Mouse (Mus musculus) lung, postnatal 0 days (tissue): ENCODE measurements around the gene Tsx. TPM values are rescaled to one million over a fixed set of nuclear protein-coding genes. Genes with fewer than 3 reads are reported as not detected.
A peak's percentile ranks its signal among the peaks of the same experiment; 100 is the strongest.

Source experiments
- ATAC-seq: fragments of 200-750 bp; cut with Nextera tagmentation; 2 replicates; pipeline ENCODE4 v1.8.0; 2017; ENCODE audit warnings: moderate library complexity
- DNase-seq: peaks from one replicate; pipeline ENCODE4 v3.0.0-alpha.2; 2016; ENCODE audit warnings: low spot score
- H3K27ac ChIP-seq: fragments of 300-500 bp; sonication (generic); 2 replicates; pipeline ENCODE4 v1.5.1; 2014; ENCODE audit warnings: antibody characterized with exemption, mild to moderate bottlenecking, low read length, mixed read lengths
- H3K27me3 ChIP-seq: fragments of 300-500 bp; sonication (generic); replicated peaks from 2 replicates; pipeline ENCODE4 v1.6.1; 2014; ENCODE audit warnings: low read length, mixed read lengths; ENCODE audit not compliant: insufficient read depth
- H3K36me3 ChIP-seq: fragments of 300-500 bp; sonication (generic); 2 replicates; pipeline ENCODE4 v1.6.1; 2014; ENCODE audit warnings: low read length, mixed read lengths; ENCODE audit not compliant: insufficient read depth
- H3K4me1 ChIP-seq: fragments of 300-500 bp; sonication (generic); 2 replicates; pipeline ENCODE4 v1.6.1; 2014; ENCODE audit warnings: antibody characterized with exemption, low read depth, low read length, mixed read lengths; ENCODE audit not compliant: insufficient read depth
- H3K4me2 ChIP-seq: fragments of 300-500 bp; sonication (generic); replicated peaks from 2 replicates; pipeline ENCODE4 v1.6.1; 2014; ENCODE audit warnings: low read depth, mild to moderate bottlenecking, low read length, moderate library complexity, mixed read lengths
- H3K4me3 ChIP-seq: fragments of 300-500 bp; sonication (generic); 2 replicates; pipeline ENCODE4 v1.5.1; 2014; ENCODE audit warnings: low read depth, low read length
- H3K9ac ChIP-seq: fragments of 300-500 bp; sonication (generic); replicated peaks from 2 replicates; pipeline ENCODE4 v1.6.1; 2014; ENCODE audit warnings: low read depth, mild to moderate bottlenecking
- H3K9me3 ChIP-seq: fragments of 300-500 bp; sonication (generic); 2 replicates; pipeline ENCODE4 v1.6.1; 2016; ENCODE audit warnings: low read length, mixed read lengths
- CTCF ChIP-seq: IDR thresholded peaks from 2 replicates; pipeline ENCODE4 v1.5.1; 2016; ENCODE audit warnings: antibody characterized with exemption, mild to moderate bottlenecking
- EP300 ChIP-seq: IDR thresholded peaks from 2 replicates; pipeline ENCODE4 v1.6.1; 2016; ENCODE audit warnings: antibody characterized with exemption, mild to moderate bottlenecking, control low read depth
- WGBS: fragments of 180-500 bp; shearing (Covaris S2); extraction: QIAGEN DNeasy Blood & Tissue Kit; methylation state at CpG from one replicate; pipeline ENCODE4 v1.1.7; 2014; 5-methylcytosine and 5-hydroxymethylcytosine counted together
- polyA plus RNA-seq: library from polyadenylated mRNA; unstranded; fragments of >200 nt; fragmentation: Nextera tagmentation; extraction: Ambion mirVana; gene quantifications from 2 replicates; pipeline ENCODE4 v1.2.1, GENCODE M21; 2015

Tsx gene
- polyA plus RNA-seq, 1 experiment from 2014 or later: 0.39 TPM

- TF ChIP-seq CTCF (peak; percentile 53), EP300 (no peak)
- H3K4me1 ChIP-seq: no peaks in the 10 kb centered on the region
- DNase-seq (no peak), ATAC-seq (no peak)
- no peak overlapping the region for H3K4me3 ChIP-seq
- no peak overlapping the region for H3K27ac ChIP-seq
- H3K9me3 ChIP-seq: no peaks in the 10 kb centered on the region
- no peaks in the 10 kb centered on the region for H3K27me3 ChIP-seq
- no peaks in the 10 kb centered on the region for H3K36me3 ChIP-seq
- no peak overlapping the region for H3K9ac ChIP-seq
- 64% methylated on average over 5 of the region's 5 CpGs for WGBS
- H3K4me2 ChIP-seq: no peak overlapping the region
Measured at GRCm38 (mm10) chrX:103460056-103460455, 45.8 kb downstream of the Tsx start.

- Histone ChIP-seq H3K27me3 (no peaks in the 10 kb centered on the region), H3K27ac (no peak overlapping the region), H3K9ac (no peak overlapping the region), H3K4me1 (no peaks in the 10 kb centered on the region), H3K4me3 (no peak overlapping the region), H3K36me3 (no peaks in the 10 kb centered on the region), H3K4me2 (no peak overlapping the region), H3K9me3 (no peaks in the 10 kb centered on the region)
- WGBS: 66% methylated on average over 2 of the region's 2 CpGs
- DNase-seq (no peak), ATAC-seq (no peak)
- TF ChIP-seq EP300 (no peak), CTCF (peak; percentile 27)
Measured at GRCm38 (mm10) chrX:103468998-103469397, 54.7 kb downstream of the Tsx start.

- no peaks in the 10 kb centered on the region for H3K4me1 ChIP-seq
- WGBS: 61% methylated on average over 3 of the region's 3 CpGs
- TF ChIP-seq EP300 (no peak), CTCF (no peak)
- no peak for DNase-seq
- H3K27ac ChIP-seq: no peak overlapping the region
- ATAC-seq: no peak
- H3K9me3 ChIP-seq: no peaks in the 10 kb centered on the region
- H3K4me3 ChIP-seq: no peak overlapping the region
- no peak overlapping the region for H3K4me2 ChIP-seq
- no peaks in the 10 kb centered on the region for H3K27me3 ChIP-seq
- no peaks in the 10 kb centered on the region for H3K36me3 ChIP-seq
- H3K9ac ChIP-seq: no peak overlapping the region
Measured at GRCm38 (mm10) chrX:103472346-103472745, 58.1 kb downstream of the Tsx start.

Other genes starting within 250 kb of the Tsx start
- gene Nap1l2, start 227.8 kb upstream of the Tsx start, polyA plus RNA-seq: 0.54 and 0.67 TPM in 2 replicates
- not detected in 2 replicates for gene Cdx4, start 93.1 kb upstream of the Tsx start, polyA plus RNA-seq
- gene Chic1, start 58.0 kb upstream of the Tsx start, polyA plus RNA-seq: 0.66 and 1.0 TPM in 2 replicates
- gene Gm26992, start 7.5 kb downstream of the Tsx start, polyA plus RNA-seq: not detected in 2 replicates
- gene Zcchc13, start 216.1 kb downstream of the Tsx start, polyA plus RNA-seq: not detected in 2 replicates